Mouse (Mus musculus): ENCODE data around the gene Etl4.
A peak's percentile ranks its signal among the peaks of the same experiment; 100 is the strongest.

Etl4 gene

DNA sequence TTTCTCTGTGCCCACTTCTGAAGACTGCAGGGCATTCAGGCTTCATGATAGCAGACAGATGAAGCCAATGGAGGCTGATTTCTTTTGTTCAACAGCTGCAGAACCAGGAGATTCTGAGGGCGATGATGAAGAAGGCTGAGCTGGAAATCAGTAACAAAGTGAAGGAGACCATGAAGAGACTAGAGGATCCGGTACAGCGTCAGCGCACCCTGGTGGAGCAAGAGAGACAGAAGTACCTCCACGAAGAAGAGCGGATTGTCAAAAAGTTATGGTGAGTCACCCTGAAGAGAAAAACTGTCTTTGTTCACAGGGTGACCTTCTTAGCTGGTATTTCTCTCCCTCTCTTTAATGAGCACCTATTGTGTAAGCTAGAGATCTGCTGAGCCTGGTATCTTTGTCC is 868.4 kb downstream of the Etl4 start:
- DNase-seq, result no peak

DNA sequence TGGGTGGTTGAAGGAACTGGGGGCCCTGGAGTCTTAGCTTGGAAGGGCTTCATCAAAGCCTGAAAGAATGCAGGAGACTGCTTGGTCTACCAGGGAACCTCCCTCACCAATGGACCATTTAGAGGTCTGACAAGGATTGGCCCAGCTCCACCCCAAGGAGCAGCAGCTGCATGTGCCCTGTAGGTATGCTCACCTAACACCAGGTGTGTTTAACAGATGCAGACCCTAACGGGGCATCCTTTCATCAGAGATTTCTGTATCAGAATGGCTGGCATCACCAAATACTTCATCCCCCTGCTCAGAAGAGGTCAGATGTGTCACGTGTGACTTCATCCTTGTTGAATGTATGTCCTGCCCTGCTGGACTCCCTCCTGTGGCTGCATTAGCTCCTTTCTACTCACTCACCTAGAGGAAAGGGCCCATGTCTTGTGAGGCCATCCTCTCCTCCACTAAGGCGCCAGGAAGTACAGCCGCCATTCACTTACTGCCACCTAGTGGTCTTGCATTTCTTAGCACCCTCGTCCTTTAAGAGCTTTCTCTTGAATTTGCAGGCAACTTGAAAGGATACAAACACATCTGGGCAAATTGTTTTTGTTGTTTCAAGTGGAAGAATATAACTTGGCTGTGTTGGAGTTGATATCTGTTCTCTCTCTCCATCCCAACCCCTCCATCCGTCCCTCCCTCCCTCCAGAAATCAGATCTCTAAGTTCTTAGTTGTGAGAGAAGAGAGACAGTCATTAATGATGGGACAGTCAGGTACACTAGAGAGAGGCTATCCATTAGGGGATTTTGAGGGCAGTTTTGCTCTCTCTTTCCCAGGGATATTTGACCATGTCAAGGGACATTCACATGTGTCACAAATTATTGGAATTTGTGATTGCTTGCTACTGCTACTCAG is 870.2 kb downstream of the Etl4 start:
- peak in 1 of 2 experiments; percentile 12 for DNase-seq

DNA sequence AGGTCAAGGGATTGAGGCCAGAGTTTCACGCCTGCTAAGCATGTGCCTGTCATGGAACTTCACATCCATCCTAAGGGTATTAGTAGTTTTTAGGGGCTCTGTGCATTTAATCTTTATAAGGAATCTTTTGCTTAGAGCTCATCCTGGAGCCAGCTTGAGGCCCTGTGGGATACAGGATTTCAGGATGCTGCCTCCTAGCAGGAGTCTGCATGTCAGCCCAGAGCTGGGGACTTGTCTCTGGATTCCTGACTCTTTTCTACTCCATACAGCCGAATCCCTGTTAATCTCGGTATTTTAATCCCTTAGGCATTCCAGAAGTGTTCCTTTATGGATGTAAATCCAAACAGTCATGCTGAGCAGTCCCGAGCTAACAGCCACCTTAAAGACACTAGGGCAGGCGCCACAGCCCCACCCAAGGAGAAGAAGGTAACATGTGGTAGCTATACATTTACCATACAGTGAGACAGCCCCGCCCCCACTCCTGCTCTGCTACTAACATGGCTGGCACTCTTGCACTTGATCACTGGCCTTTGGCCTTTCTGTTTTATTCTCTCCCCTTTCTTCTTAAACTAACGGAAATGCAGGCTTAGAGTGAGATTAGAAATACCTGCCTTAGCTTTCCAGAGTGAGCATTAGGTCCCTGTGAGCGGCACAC is 891.8 kb downstream of the Etl4 start:
- DNase-seq, result no peak

DNA sequence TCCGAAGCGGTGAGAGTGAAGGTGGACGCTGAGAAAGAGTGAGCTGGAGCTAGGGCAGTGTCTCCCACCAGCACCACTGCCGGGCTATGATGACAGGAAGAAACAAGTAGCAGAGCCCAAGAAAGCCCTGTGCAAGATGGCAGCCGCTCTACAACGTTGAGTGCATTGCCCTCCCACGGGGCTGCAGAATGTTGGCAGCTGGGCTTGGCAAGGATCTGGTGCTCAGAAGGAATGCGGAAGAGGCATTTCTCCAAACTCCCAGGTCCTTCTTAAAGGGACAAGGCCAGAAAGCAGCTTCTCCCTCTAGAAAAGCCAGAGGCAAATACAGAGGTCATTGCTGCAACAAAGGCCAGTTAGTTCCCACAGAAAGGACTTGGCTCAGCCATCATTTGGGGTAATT is 901.9 kb downstream of the Etl4 start:
- no peak for DNase-seq

DNA sequence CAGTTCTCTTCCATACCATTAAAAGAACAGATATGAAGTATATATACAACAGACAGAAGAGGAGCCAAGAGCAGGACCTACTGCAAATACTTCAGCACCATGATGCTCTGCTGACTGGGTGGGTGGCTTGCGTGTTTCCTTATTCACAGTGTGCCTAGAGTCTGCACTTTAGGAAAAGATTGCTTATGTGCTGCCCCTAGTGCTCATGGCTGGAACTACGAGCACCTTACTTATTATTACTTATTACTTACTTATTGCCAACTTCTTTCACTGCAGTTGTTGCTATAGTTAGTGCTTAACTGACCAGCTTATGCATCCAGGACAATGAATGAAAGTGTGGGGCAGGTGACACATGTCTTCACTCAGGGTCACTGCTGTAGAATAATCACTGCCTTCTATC is 904.4 kb downstream of the Etl4 start:
- DNase-seq, result no peak

DNA sequence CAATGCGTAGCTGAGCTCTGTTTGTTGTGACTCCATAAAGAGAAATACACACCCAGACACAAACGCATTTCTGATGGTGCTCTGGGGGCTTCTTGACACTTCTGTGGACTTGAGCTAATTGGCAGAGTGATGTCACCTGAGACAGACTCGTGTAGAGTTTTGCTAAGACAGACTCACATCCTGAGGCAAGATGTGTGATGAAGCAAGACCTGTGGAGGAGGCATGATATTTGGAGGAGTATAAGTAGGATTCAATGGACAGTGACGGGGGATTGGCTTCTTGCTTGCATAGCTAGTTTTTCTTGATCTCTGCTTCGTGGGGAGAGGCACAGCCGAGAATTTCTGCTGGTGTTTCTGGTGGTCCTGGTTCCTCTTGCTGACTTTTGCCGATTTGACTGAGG is 908.6 kb downstream of the Etl4 start:
- no peak for DNase-seq

DNA sequence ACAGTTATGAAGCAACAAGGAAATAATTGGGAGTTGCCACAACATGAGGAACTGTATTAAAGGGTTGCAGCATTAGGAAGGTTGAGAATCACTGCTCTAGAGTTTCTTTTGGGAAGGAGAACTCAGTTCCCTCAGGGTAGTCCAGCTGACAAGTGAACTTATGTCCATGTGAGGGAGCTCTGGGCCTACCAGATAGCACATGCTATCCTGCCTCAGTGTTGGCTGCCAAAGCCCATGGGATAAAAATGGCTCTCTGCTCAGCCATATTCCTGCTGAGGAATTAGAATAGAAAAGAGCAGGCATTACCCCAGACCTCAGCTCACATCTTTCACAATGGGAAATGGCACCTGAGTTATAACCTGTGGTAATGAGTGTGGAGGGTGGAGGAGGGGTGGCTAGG is 916.7 kb downstream of the Etl4 start:
- no peak for DNase-seq

DNA sequence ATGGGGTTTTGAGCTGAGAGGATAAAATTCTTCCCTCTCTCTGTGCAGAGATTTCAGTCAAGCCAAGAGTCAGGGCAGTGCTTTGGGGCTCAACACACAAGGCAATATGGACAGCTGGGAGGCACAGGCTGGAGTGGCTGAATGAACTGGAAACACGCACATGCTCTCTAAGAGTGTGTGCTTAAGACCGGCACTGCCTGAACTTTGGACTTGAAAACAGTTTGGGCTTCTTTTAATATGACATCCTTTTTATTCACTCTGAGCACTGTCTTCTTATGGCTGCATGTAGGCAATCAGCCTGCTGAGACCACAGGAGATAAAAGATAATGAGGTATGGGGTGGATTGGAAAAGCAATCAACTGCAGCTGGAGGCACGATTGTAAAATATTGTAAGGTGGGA is 921.3 kb downstream of the Etl4 start:
- DNase-seq, result no peak

DNA sequence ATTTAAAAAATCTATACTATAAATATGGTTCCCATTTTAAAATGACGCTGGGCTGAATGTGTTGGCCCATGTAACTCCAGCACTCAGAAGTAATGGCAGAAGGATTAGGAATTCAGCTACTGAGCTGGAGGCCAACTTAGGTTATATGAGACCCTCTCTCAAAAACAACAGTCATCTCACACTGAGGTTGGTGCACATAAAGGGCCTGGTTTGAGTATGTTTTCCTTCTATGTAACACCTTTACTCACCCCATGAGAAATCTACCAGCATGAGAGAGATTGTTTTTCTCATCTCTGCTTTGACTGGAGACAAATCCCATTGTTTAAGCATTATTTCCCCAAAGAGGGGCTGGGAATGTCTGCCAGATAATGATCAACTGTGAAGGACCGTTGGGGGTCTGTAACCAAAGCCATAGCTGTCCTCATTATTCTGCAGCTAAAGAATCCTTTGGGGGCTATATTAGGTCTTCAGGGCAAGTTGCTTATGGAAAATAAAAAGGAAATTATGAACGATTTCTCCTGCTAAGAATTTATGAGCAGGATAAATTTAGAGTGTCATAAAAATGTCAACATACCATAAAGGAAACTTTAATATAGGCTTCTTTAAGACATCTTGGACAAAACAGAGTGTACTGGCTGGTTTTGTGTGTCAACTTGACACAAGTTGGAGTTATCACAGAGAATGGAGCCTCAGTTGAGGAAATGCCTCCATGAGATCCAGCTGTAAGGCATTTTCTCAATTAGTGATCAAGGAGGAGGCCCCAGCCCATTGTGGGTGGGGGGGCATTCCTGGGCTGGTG is 922.2 kb downstream of the Etl4 start:
- DNase-seq, result no peak

DNA sequence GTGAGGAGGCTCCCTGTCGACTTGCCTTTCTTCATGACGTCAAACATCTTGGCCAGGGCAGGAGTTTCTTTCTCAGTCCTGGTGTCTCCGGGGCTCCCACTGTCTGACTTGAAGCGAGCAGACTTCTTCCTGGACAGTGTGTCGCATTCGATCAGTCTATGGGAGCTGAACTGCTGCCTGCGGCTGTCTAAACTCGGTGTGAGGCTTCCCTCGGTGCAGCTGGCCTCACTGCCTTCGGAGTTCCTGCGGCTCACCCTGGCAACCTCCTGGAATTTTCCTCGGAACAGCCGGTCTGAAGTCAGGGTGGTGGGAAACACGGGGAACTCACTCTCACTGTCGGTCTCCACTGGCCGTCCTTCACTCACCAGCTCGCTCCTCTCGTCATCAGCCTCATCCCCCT is 939.8 kb downstream of the Etl4 start:
- no peak for DNase-seq
